Mouse (Mus musculus): ENCODE measurements around the gene Gpr142.
A peak's percentile ranks its signal among the peaks of the same experiment; 100 is the strongest.

Gpr142 gene

DNA sequence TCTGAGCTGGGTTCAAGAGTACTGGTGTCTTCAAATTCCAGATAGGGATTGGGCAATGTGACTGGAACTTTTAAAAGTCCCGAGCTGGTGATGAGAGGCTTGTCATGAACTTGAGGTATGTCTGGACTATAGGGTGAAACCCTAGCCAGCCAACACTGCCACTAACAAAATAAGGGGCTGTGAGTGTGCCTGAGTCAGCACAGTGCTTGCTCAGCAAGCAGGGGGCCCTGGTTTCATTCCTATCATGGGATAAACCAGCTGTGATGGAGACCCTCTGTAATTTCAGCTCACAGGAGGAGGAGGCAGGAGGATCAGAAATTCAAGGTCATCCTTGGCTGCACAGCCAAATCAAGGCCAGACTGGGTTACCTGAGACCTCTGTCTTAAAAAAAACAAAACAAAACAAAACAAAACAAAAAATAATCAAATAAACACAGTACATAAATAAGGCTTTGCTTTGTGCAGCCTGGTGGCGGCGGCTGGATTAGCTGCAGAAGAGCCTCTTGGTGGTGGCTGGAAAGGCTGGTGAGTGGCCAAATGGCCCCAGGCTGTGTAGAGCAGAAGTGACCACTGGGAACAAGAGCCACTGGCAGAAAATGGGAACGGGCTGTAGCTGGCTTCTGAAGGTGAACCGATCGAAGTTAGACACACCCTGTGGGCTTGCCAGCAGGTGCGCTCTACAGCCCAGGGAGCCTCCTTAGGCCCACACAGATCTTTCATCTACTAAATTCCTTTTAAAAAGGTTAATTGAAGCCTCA is 45.9 kb downstream of the Gpr142 start:
- no peak for DNase-seq (ENCODE audit: low spot score in 2 of 2)

DNA sequence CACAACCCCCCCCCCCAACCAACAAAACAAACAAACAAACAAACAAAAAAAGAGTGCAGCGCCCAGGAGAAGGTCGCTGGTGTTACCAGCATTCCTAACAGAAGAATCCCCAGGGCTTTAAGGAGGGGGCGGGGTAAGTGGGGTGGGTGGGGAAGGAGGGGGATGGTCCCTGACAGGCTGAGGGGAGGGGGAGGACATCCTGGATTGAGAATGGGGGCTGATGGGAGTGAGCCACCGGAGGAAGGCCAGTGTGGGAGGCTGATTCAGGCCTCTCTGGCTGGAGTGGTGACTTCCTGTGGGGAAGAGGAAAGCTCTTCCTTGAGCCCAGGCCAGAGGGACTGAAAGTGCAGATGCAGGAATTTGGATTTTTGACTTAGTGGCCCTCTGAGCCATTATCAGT is 47.6 kb downstream of the Gpr142 start:
- DNase-seq (ENCODE audit: low spot score in 2 of 2) = no peak

DNA sequence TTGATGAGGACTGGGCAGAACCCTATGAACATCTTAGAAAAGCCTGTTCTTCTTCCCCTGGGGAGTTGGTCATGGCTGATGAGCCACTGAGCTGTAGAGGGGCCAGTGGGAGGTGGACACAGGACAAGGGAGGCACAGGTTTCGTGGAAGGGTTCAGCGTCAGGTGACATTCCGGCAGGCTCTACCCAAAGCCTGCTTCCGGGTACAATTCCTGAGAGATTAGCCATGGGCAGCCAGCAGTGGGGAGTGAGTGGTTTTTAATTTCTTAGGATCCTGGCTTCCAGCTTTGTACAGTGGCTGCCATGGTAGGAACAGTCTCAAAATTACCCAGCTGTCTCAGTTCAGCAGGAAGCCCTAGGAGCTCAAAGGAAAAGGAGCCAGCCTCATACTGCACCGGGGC is 48.3 kb downstream of the Gpr142 start:
- no peak for DNase-seq (ENCODE audit: low spot score in 2 of 2)

DNA sequence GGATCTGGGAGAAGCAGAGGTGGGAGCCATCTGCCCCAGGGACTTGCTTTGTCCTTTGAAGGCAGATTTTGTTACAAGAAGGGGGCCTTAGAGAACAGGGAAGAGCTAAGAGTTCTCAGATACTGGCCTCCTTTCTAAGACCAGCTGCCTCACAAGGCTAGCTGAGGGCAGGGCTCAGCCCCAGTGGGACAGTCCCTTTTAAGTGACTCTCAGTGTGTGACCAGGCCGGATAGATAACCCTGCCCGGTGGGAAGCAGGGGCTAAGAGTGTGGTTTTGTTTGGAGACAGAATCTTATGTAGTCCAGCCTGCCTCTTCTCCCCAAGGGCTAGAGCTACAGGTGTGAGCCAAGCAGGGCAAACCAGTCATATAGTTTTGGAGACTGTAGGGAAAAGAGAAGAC is 50.8 kb downstream of the Gpr142 start:
- DNase-seq (ENCODE audit: low spot score in 2 of 2) = no peak

DNA sequence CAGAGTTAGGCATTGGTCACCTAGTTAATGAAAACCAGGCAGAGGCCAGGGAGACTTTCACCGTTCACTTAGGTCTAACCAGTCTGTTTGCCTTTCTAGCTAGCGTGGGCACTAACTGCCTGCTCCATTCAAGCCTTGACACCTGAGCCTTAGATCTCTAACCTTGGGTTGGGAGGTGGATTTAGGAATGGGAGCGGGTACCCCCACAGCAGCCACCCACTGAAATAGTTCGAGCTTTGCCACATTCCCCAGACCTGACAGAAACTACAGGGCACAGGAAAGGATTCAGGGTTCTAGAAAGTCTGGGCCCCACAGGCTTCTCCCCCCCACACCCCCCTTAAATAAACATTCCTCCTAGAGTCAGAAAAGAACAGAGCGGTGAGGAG is 51.3 kb downstream of the Gpr142 start:
- no peak for DNase-seq (ENCODE audit: low spot score in 2 of 2)

DNA sequence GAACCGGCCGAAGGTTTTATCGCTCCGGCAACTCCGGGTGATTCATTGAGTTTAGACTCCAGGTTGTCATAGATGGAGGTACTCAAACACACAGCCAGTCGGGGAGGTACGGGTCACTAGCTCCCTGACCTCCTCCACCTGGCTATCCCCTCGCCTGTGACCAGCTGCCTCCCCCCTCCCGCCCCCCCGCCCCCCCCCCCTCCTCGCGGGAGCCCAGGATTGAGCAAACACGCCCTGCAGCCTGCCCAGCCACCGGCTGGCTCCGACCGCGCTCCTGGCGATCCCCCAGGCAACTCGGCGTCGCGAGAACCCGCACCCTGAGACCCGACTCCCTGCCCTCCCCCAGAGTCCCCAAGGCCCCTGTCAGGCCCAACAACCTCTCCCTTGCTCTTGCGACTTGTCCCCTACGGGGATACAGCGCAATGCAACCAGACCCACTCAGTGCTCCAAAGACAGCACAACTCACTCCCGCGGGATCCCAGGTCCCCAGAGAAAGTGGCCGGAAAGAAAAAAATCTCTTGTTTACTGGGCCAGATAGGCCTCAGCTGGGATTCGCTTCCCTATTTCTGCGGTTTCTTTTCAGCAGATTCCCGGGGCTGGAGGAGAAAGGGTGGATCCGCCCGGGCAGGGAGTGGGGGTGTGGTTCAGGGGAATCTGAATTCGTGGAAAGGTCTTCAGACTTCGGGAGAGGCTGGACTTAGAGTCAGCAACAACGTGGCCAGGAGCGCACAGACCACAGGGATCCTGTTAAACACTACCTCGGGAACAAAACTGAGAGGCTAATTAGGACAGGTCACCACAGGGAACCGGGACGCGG is 51.9 kb downstream of the Gpr142 start, which contains the start of gene Gprc5c:
Gene Gprc5c, plus strand, starts transcription at position 701 of the 817 bp plus-strand sequence.
- DNase-seq (ENCODE audit: low spot score in 2 of 2) = peak in 1 of 2 experiments; percentile 27

DNA sequence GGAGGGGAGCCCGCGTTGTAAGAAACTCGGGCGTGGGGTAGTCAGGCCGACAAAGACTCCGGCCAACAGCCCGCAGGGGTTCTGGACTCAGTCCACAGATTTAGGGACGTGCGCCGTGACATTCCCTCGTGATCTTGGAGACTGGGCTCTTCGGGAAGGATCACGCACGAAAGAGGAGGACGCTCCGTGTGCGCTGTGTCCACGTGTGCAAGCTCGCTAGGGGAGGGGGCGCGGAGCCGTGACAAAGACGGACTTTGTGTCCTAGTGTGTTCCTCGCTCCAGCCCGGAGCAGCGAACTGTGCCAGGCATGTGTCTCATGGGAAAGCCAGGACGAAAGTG is 52.5 kb downstream of the Gpr142 start:
- DNase-seq (ENCODE audit: low spot score in 2 of 2) = peak in 1 of 2 experiments; percentile 39

DNA sequence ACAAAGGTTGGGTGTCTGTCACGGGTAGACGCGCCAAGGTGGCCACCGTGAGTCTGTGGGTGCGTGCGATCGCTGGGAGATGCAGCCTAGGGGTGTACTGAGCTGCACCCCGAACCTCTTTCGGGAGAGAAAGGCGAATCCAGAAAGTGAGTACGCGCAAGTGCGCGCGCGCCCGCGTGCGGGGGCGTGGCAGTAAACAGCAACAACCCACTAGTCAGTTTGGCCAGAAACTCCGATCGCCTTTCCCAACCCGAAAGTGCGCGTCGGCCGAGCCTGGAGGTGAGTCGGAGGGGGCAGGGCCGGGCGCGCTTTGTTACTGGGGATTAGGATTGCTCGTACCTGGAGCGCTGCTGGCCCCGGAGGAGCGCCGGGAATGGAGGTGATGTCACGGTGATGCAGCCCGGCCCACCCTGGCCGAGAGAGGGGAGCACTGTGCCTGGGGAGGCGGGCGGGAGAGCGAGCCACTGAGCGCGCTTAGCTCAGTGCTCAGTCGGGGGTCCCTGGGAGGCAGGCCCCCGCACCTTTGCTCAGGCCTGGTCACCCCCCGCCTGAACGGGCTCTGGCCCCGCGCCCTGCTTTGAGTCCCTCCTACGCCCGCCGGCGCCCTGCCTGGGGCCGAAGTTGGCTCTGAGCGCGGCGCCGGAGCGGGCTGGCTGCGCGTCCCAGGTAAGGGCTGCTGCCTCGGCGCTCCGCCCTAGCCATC is 53.0 kb downstream of the Gpr142 start:
- peak; percentile 47 to 62 for DNase-seq (ENCODE audit: low spot score in 2 of 2)

DNA sequence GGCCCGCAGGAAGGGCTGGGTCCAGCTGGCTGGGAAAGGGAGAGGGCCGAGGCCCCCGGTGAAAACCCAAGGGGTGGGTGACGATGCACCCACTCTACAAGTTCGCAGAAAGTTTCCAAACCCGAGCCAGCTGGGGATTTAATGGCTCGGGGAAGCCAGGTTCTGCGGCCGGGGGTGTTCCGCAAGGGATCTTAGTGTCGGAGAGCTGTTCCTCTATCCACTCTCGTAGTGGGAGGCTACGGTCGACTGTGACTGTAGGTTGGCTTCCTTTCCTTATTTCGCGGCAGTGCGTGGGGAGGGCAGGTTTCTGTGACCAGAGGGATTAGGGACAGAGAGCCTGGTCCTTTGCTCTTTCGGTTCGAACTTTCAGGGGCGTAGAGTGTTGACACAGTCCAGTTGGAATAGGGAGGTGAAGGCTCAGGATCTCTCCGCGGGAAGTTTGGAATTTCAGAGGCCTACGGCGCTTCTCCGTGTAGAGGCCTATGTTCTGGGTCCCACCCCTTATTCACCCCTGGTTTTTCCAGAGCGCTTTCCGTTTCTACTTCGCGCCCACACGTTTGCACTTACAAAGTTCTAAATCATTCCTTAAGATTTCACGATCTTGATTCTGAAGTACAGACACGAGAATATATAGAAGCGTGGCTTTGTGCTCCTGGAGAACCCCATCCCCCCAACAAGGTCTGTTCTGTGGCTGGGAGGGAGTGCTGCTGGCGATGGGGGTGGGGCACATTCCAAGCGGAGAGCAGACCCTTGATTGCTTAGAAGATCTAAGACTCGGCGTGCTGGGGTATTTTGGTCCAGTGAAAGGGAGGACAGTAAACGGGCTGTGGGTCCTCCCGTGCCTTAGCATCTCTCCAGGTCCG is 53.8 kb downstream of the Gpr142 start:
- no peak for DNase-seq (ENCODE audit: low spot score in 2 of 2)

DNA sequence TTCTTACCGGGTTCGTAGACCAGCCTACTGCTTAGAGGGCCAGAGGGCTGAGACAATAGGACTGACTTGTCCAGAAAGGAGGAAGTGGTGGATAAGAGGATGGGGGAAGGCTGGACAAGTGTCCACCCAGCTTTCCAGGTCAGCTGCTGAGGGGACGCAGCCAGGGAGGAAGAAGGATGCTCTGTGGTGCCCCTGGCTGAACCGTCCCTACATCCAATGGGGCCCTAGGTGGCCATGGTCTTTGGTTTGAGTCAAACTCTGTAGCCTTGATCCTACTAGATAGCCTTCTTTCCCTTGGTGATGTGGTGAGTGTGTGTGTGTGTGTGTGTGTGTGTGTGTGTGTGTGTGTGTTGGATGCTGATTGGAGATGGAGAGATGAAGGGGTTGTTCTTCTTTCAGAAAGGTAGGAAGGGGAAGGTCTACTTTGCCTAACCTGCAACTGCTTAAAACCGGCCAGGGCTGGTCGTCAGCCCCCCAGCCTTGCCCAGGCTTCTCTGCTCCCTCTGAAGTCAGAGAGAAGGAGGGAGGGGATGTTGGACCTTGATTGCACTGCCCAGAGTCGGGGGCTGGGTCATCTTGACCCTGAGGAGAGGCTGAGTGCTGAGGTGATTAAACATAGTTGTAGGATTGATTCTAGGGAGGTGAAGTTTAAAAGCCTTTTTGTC is 54.6 kb downstream of the Gpr142 start:
- no peak for DNase-seq (ENCODE audit: low spot score in 2 of 2)

DNA sequence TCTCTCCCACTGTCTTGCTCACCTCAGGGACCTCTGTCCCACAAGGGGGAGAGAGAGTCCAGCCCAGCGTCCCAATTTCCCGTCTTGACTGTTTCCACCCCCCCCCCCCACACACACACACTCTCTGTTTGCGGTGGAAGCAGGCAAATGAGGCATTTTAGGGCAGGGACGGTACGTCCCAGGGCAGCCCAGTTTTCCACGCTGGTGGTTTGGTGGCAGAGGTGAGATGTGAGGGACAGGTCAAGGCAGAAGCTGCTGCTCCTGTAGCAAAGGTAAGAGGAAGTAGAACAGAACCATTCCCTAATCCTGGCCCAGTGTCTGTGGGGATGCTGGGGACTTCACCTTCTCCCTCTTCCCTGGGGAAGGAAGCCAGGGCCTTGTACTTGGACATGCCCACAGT is 55.9 kb downstream of the Gpr142 start:
- no peak for DNase-seq (ENCODE audit: low spot score in 2 of 2)

DNA sequence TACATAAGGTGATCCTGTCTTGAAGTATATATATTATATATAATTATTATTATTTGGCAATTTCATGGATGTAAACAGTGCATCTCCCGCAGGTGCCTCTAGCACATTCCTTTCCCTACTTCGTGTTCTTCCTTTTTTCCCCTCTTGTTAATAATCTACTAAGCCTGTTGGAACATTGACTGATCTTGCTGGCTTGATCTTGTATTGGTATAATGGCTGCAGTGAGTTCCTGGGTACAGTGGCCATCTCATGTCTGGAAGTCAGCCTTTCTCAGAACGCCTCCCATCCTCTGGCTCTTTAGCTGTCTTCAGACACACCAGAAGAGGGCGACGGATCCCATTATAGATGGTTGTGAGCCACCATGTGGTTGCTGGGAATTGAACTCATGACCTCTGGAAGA is 57.4 kb downstream of the Gpr142 start:
- no peak for DNase-seq (ENCODE audit: low spot score in 2 of 2)
